22 mouse cellular contexts compared by ENCODE assay signal in the genomic region with DNA sequence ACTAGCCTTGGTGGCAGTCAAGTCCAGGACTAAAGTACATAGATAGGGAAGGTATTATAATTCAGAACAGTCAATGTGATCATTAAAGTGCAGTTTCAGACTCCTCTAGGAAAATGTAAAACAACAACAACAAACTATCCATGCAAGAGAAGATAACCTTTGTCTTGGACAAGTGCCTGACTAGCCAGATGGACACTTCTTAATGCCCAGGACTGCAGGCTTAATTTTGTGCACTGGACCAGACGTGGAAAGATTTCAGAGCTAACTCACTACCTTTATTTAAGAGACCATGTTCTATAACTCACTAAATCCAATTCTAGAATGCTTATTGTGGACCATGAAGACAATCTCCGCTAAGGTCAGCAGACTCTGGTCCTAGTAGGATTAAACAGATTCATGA.
DNase-seq lines count a peak whose midpoint lies in the region; ATAC-seq and TF ChIP-seq lines count a peak whose summit lies in the region.
"Had no signal": no experiment of that assay in that cellular context is flagged by ENCODE, and none has a peak within 500 bp of the region (broad histone marks: within the 10 kb centered on the region; RNA-seq: fewer than 3 reads in every experiment).

No protein-coding gene starts in this region.

- no peak for TF ChIP-seq POLR2A in cerebellum, adult 2 months (IDR thresholded peaks at IDR 0.05; ENCODE audit: borderline replicate concordance, insufficient read depth, low read length)

- H3K9ac ChIP-seq in intestine, postnatal 0 days (ENCODE audit: low read depth, low read length), result no peak overlapping the region
- H3K9ac ChIP-seq: embryonic facial prominence, embryonic 12.5 days; embryonic facial prominence, embryonic 15.5 days; forebrain, postnatal 0 days; hindbrain, embryonic 12.5 days; hindbrain, embryonic 15.5 days had no signal

- ATAC-seq in cerebellum, adult (ENCODE audit: insufficient number of reproducible peaks, low FRiP score, low TSS enrichment), result peak; percentile 58
- no peak for ATAC-seq in intestine, postnatal 0 days
- ATAC-seq: activated CD4-positive, CD25-positive, alpha-beta regulatory T cell, adult 4 months; forebrain, embryonic 14.5 days; forebrain, postnatal 0 days had no signal

- H3K4me3 ChIP-seq in cerebellum, adult 2 months (replicated peaks; ENCODE audit: insufficient read depth, low read depth, low read length), result no peak overlapping the region
- no peak overlapping the region for H3K4me3 ChIP-seq in intestine, postnatal 0 days (ENCODE audit: low read depth, low read length)
- H3K4me3 ChIP-seq: embryonic facial prominence, embryonic 12.5 days; embryonic facial prominence, embryonic 15.5 days; gastrocnemius, adult 2 months; hindbrain, embryonic 12.5 days; hindbrain, embryonic 15.5 days had no signal

- H3K9me3 ChIP-seq in intestine, postnatal 0 days (ENCODE audit: control insufficient read depth), result no peaks in the 10 kb centered on the region
- H3K9me3 ChIP-seq: embryonic facial prominence, embryonic 12.5 days; embryonic facial prominence, embryonic 15.5 days; hindbrain, embryonic 12.5 days; hindbrain, embryonic 15.5 days had no signal

- H3K36me3 ChIP-seq in intestine, postnatal 0 days (ENCODE audit: control insufficient read depth, insufficient read depth), result no peaks in the 10 kb centered on the region
- H3K36me3 ChIP-seq: embryonic facial prominence, embryonic 12.5 days; embryonic facial prominence, embryonic 15.5 days; hindbrain, embryonic 12.5 days; hindbrain, embryonic 15.5 days had no signal

- H3K4me2 ChIP-seq in intestine, postnatal 0 days (replicated peaks; ENCODE audit: low read depth), result no peak overlapping the region
- H3K4me2 ChIP-seq: embryonic facial prominence, embryonic 12.5 days; embryonic facial prominence, embryonic 15.5 days; heart, embryonic 11.5 days; hindbrain, embryonic 12.5 days; hindbrain, embryonic 15.5 days had no signal

- H3K27me3 ChIP-seq in cerebellum, adult 2 months (ENCODE audit: control insufficient read depth, insufficient read depth, low read length), result no peaks in the 10 kb centered on the region
- H3K27me3 ChIP-seq in intestine, postnatal 0 days (replicated peaks; ENCODE audit: control insufficient read depth, insufficient read depth, low read length), result no peaks in the 10 kb centered on the region
- H3K27me3 ChIP-seq: embryonic facial prominence, embryonic 12.5 days; embryonic facial prominence, embryonic 15.5 days; hindbrain, embryonic 12.5 days; hindbrain, embryonic 15.5 days had no signal

- DNase-seq in cerebellum, postnatal 4 days (ENCODE audit: low spot score in 2 of 2), result no peak
- peak; percentile 25 to 56 for DNase-seq in cerebellum, adult 2 months
- DNase-seq in cerebellum, adult 9-11 months, result peak; percentile 28
- DNase-seq in cerebellum, postnatal 25 days, result peak; percentile 19 to 51
- no peak for DNase-seq in thymus, postnatal 36 days
- DNase-seq in left cerebral cortex, postnatal 14 days (ENCODE audit: low spot score in 2 of 2), result no peak
- DNase-seq: adrenal gland, adult 8-10 months; adrenal gland, postnatal 25 days; forebrain, postnatal 0 days; gastrocnemius, adult 2 months; gastrocnemius, postnatal 14 days; heart, adult 11 months; kidney, adult 11 months had no signal

- H3K27ac ChIP-seq in cerebellum, adult 2 months (ENCODE audit: insufficient read depth, low read length), result no peak overlapping the region
- no peak overlapping the region for H3K27ac ChIP-seq in intestine, postnatal 0 days (ENCODE audit: low read depth, low read length)
- H3K27ac ChIP-seq: embryonic facial prominence, embryonic 12.5 days; embryonic facial prominence, embryonic 15.5 days; gastrocnemius, adult 2 months; hindbrain, embryonic 12.5 days; hindbrain, embryonic 15.5 days had no signal

- H3K4me1 ChIP-seq in cerebellum, adult 2 months (ENCODE audit: control insufficient read depth, insufficient read depth, low read length), result no peaks in the 10 kb centered on the region; the same call in 1 of the 2 replicates
- no peaks in the 10 kb centered on the region for H3K4me1 ChIP-seq in intestine, postnatal 0 days (replicated peaks; ENCODE audit: control insufficient read depth, insufficient read depth, low read length)
- H3K4me1 ChIP-seq: embryonic facial prominence, embryonic 12.5 days; embryonic facial prominence, embryonic 15.5 days; hindbrain, embryonic 12.5 days; hindbrain, embryonic 15.5 days had no signal

- WGBS in cerebellum, adult 2 months, result 42% methylated on average over 2 of the region's 2 CpGs
- 82% methylated on average over 2 of the region's 2 CpGs for WGBS in intestine, postnatal 0 days

- TF ChIP-seq CTCF in cerebellum, adult 2 months (IDR thresholded peaks at IDR 0.05; ENCODE audit: borderline replicate concordance, insufficient read depth, low read depth, low read length), result no peak
- TF ChIP-seq CTCF in intestine, postnatal 0 days (IDR thresholded peaks at IDR 0.05; ENCODE audit: low read depth), result no peak

- intact Hi-C loops in left cerebral cortex, postnatal 14 days (cut with DNase I), result no loop called here

Comparison
In these comparisons a context has a peak if more than half of its experiments do, and no peak if none do; other contexts are left out.
1. DNase-seq: peak in cerebellum, adult 2 months (2 of 2), cerebellum, adult 9-11 months (single experiment) and cerebellum, postnatal 25 days (2 of 2); none in cerebellum, postnatal 4 days (0 of 2), thymus, postnatal 36 days (0 of 2) and left cerebral cortex, postnatal 14 days (0 of 2).